16 mouse cellular contexts compared by ENCODE assay signal in the genomic region with DNA sequence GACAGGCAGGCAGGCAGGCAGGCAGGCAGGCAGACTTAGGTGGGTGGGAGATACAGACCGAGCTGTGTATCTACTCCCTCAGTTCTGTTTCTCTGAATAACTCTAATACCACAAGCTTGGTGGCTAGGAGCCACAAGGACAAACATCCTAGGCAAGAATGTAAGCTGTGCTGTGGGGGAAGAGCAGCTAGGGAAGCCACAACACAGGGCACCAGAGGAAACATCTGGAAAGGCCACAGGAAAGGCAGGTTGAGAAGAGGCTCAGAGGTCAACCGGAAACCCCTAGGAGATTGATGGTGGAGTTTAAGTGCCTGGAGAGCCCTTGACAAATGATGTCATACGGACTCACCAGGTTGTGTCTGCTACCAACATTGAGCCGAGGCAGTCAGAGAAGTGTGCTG. TPM values are rescaled to one million over a fixed set of nuclear protein-coding genes. Genes with fewer than 3 reads are reported as not detected.
DNase-seq lines count a peak whose midpoint lies in the region; ATAC-seq lines count a peak whose summit lies in the region.
"Had no signal": no experiment of that assay in that cellular context is flagged by ENCODE, and none has a peak within 500 bp of the region (broad histone marks: within the 10 kb centered on the region; RNA-seq: fewer than 3 reads in every experiment).

No protein-coding gene starts in this region.

- H3K4me2 ChIP-seq in kidney, embryonic 16.5 days (replicated peaks; ENCODE audit: low read depth, low read length): no peak overlapping the region
- no peak overlapping the region for H3K4me2 ChIP-seq in intestine, embryonic 15.5 days (replicated peaks)
- H3K4me2 ChIP-seq in midbrain, embryonic 16.5 days (ENCODE audit: low read length): no peak overlapping the region
- H3K4me2 ChIP-seq: hindbrain, embryonic 14.5 days; limb, embryonic 13.5 days; neural tube, embryonic 12.5 days had no signal

- H3K36me3 ChIP-seq in kidney, embryonic 16.5 days (ENCODE audit: insufficient read depth, low read length): no peaks in the 10 kb centered on the region
- no peaks in the 10 kb centered on the region for H3K36me3 ChIP-seq in intestine, embryonic 15.5 days
- H3K36me3 ChIP-seq in midbrain, embryonic 16.5 days (ENCODE audit: control insufficient read depth, insufficient read depth, low read length): no peaks in the 10 kb centered on the region
- H3K36me3 ChIP-seq: limb, embryonic 13.5 days; neural tube, embryonic 12.5 days had no signal

- no peak overlapping the region for H3K4me3 ChIP-seq in kidney, embryonic 16.5 days (ENCODE audit: low read length)
- no peak overlapping the region for H3K4me3 ChIP-seq in intestine, embryonic 15.5 days (replicated peaks)
- H3K4me3 ChIP-seq in midbrain, embryonic 16.5 days (ENCODE audit: low read depth, low read length): no peak overlapping the region
- H3K4me3 ChIP-seq: limb, embryonic 13.5 days; neural tube, embryonic 12.5 days had no signal

- DNase-seq in adrenal gland, postnatal 10 days: peak; percentile 13
- DNase-seq in adrenal gland, postnatal 4 days (ENCODE audit: low spot score in 2 of 2): no peak
- DNase-seq in kidney, adult 9 months: no peak
- DNase-seq in 3T3-L1 (ENCODE audit: low read depth, low spot score): peak; percentile 49
- DNase-seq in kidney, postnatal 10 days: peak; percentile 32
- DNase-seq: cerebellum, adult 18-20 months; gastrocnemius, postnatal 25 days; retina, postnatal 1 day; spleen, adult 18-20 months; thymus, postnatal 4 days had no signal

- no peaks in the 10 kb centered on the region for H3K9me3 ChIP-seq in kidney, embryonic 16.5 days (ENCODE audit: low read length)
- no peaks in the 10 kb centered on the region for H3K9me3 ChIP-seq in intestine, embryonic 15.5 days
- H3K9me3 ChIP-seq in midbrain, embryonic 16.5 days (replicated peaks; ENCODE audit: control insufficient read depth, low read length, poor library complexity, severe bottlenecking): no peaks in the 10 kb centered on the region
- H3K9me3 ChIP-seq: limb, embryonic 13.5 days; neural tube, embryonic 12.5 days had no signal

- 0 out of 2 replicates have a peak, but pooled peaks have one; percentile 12 for ATAC-seq in kidney, embryonic 16.5 days (ENCODE audit: low FRiP score, low TSS enrichment)
- no peak for ATAC-seq in intestine, embryonic 15.5 days
- ATAC-seq in midbrain, embryonic 16.5 days: no peak

- H3K27ac ChIP-seq in kidney, embryonic 16.5 days (ENCODE audit: low read length): no peak overlapping the region
- no peak overlapping the region for H3K27ac ChIP-seq in intestine, embryonic 15.5 days
- H3K27ac ChIP-seq in midbrain, embryonic 16.5 days (ENCODE audit: low read length): no peak overlapping the region
- H3K27ac ChIP-seq: hindbrain, embryonic 14.5 days; limb, embryonic 13.5 days; neural tube, embryonic 12.5 days had no signal

- WGBS in kidney, embryonic 16.5 days: 60% methylated on average over 4 of the region's 4 CpGs
- 46% methylated on average over 4 of the region's 4 CpGs for WGBS in intestine, embryonic 15.5 days
- 80% methylated on average over 4 of the region's 4 CpGs for WGBS in midbrain, embryonic 16.5 days

- no peak overlapping the region for H3K9ac ChIP-seq in kidney, embryonic 16.5 days (replicated peaks; ENCODE audit: low read length)
- no peak overlapping the region for H3K9ac ChIP-seq in intestine, embryonic 15.5 days
- no peak overlapping the region for H3K9ac ChIP-seq in midbrain, embryonic 16.5 days (ENCODE audit: low read depth, low read length)
- H3K9ac ChIP-seq: hindbrain, embryonic 14.5 days; limb, embryonic 13.5 days; neural tube, embryonic 12.5 days had no signal

- H3K4me1 ChIP-seq in kidney, embryonic 16.5 days (ENCODE audit: insufficient read depth, low read length): no peaks in the 10 kb centered on the region
- H3K4me1 ChIP-seq in intestine, embryonic 15.5 days (replicated peaks): no peaks in the 10 kb centered on the region
- no peaks in the 10 kb centered on the region for H3K4me1 ChIP-seq in midbrain, embryonic 16.5 days (ENCODE audit: control insufficient read depth, insufficient read depth, low read length)
- H3K4me1 ChIP-seq: limb, embryonic 13.5 days; neural tube, embryonic 12.5 days had no signal

- no peaks in the 10 kb centered on the region for H3K27me3 ChIP-seq in kidney, embryonic 16.5 days (ENCODE audit: insufficient read depth, low read length)
- no peaks in the 10 kb centered on the region for H3K27me3 ChIP-seq in intestine, embryonic 15.5 days (replicated peaks)
- no peaks in the 10 kb centered on the region for H3K27me3 ChIP-seq in midbrain, embryonic 16.5 days (ENCODE audit: control insufficient read depth, insufficient read depth, low read depth, low read length)
- H3K27me3 ChIP-seq: limb, embryonic 13.5 days; neural tube, embryonic 12.5 days had no signal

RNA-seq across cellular contexts. Expression of gene Adcy9, which starts 16.4 kb away (rescaled TPM):
- total RNA-seq in adrenal gland, postnatal 10 days (2021): 10 to 100 TPM; 31.4 to 36.2 TPM
- 10 to 100 TPM; 34.3 to 36.1 TPM for total RNA-seq in adrenal gland, postnatal 4 days (2021)
- polyA plus RNA-seq in kidney, embryonic 16.5 days (2015; fragmentation: Nextera tagmentation; extraction: Ambion mirVana): 1.0 and 1.1 TPM in 2 replicates
- 1.5 and 1.7 TPM in 2 replicates for polyA plus RNA-seq in intestine, embryonic 15.5 days (2015; fragmentation: Nextera tagmentation; extraction: Ambion mirVana)
- 4.0 and 4.3 TPM in 2 replicates for polyA plus RNA-seq in midbrain, embryonic 16.5 days (2015; fragmentation: Nextera tagmentation; extraction: Ambion mirVana)

Comparison
In these comparisons a context has a peak if more than half of its experiments do, and no peak if none do; other contexts are left out.
1. DNase-seq: peak in adrenal gland, postnatal 10 days (single experiment), 3T3-L1 (single experiment) and kidney, postnatal 10 days (single experiment); none in adrenal gland, postnatal 4 days (0 of 2) and kidney, adult 9 months (single experiment).